Mouse (Mus musculus): Measurements from ENCODE around the gene Olfr1272. TPM values are rescaled to one million over a fixed set of nuclear protein-coding genes. Genes with fewer than 3 reads are reported as not detected.
"Not testable (repeated sequence)": the region's sequence is repeated elsewhere in the genome, so short reads cannot be mapped to it uniquely, and the experiment has no call there.

The Olfr1272 gene
- not detected in 2 replicates for polyA plus RNA-seq (2015; fragmentation: Nextera tagmentation; extraction: Ambion mirVana)

- no peaks in the 10 kb centered on the region for H3K36me3 ChIP-seq
- no peak within 1 kb of the TSS for H3K4me2 ChIP-seq (replicated peaks)
- H3K9ac ChIP-seq (replicated peaks) = no peak within 1 kb of the TSS
- 83% methylated on average over 6 of the region's 6 CpGs for WGBS
- no peaks in the 10 kb centered on the region for H3K4me1 ChIP-seq
- no peaks in the 10 kb centered on the region for H3K27me3 ChIP-seq
- ATAC-seq (replicated peaks) = no peak
- H3K27ac ChIP-seq (replicated peaks) = no peak within 1 kb of the TSS
- H3K4me3 ChIP-seq = no peak within 1 kb of the TSS
- H3K9me3 ChIP-seq = no peaks in the 10 kb centered on the region
Measured at GRCm38 (mm10) chr2:90292741-90293140, at the start of gene Olfr1272. Gene Olfr1272, minus strand, starts transcription at chr2:90292841.

- not testable (repeated sequence) for H3K9ac ChIP-seq (replicated peaks); H3K27me3 ChIP-seq; H3K4me3 ChIP-seq; H3K4me2 ChIP-seq (replicated peaks); H3K27ac ChIP-seq (replicated peaks); H3K4me1 ChIP-seq; ATAC-seq (replicated peaks); H3K36me3 ChIP-seq; H3K9me3 ChIP-seq
- WGBS = no CpG with 5 or more reads among the region's 6 CpGs
Measured at GRCm38 (mm10) chr2:90321900-90322299, 29.3 kb upstream of the Olfr1272 start, which contains the start of gene Gm13769. Gene Gm13769, plus strand, starts transcription at chr2:90322200.

- Histone ChIP-seq H3K4me3 (no peak within 1 kb of the TSS), H3K36me3 (no peaks in the 10 kb centered on the region), H3K9ac (replicated peaks) (no peak within 1 kb of the TSS), H3K9me3 (no peaks in the 10 kb centered on the region), H3K27ac (replicated peaks) (no peak within 1 kb of the TSS), H3K4me1 (no peaks in the 10 kb centered on the region), H3K27me3 (no peaks in the 10 kb centered on the region), H3K4me2 (replicated peaks) (no peak within 1 kb of the TSS)
- 84% methylated on average over 2 of the region's 2 CpGs for WGBS
- ATAC-seq (replicated peaks) = no peak
Measured at GRCm38 (mm10) chr2:90270932-90271331, 21.7 kb downstream of the Olfr1272 start, which contains the start of gene Olfr1271. Gene Olfr1271, minus strand, starts transcription at chr2:90271032.

GRCm38 (mm10) chr2:90257492-90257891 is 35.1 kb downstream of the Olfr1272 start, which contains the start of gene Olfr142:
Gene Olfr142, minus strand, starts transcription at chr2:90257592.
- 94% methylated on average over 4 of the region's 4 CpGs for WGBS

More at GRCm38 (mm10) chr2:90257492-90257891, 35.1 kb downstream of the Olfr1272 start, which contains the start of gene Olfr142:
- Histone ChIP-seq H3K4me2 (replicated peaks) (no peak within 1 kb of the TSS), H3K36me3 (no peaks in the 10 kb centered on the region), H3K9ac (replicated peaks) (no peak within 1 kb of the TSS), H3K27ac (replicated peaks) (no peak within 1 kb of the TSS), H3K9me3 (no peaks in the 10 kb centered on the region), H3K27me3 (no peaks in the 10 kb centered on the region), H3K4me1 (no peaks in the 10 kb centered on the region), H3K4me3 (no peak within 1 kb of the TSS)
- ATAC-seq (replicated peaks) = no peak

Other genes with a start within 250 kb of the Olfr1272 start
- not detected in 2 replicates for gene Olfr140, start 229.2 kb downstream of the Olfr1272 start, polyA plus RNA-seq (2015; fragmentation: Nextera tagmentation; extraction: Ambion mirVana)
- not detected in 2 replicates for gene Olfr1269, start 171.4 kb downstream of the Olfr1272 start, polyA plus RNA-seq (2015; fragmentation: Nextera tagmentation; extraction: Ambion mirVana)
- 0.05 TPM in 1 of 2 replicates, not detected in the other for gene Olfr32, start 150.5 kb downstream of the Olfr1272 start, polyA plus RNA-seq (2015; fragmentation: Nextera tagmentation; extraction: Ambion mirVana)
- gene Olfr1270, start 139.8 kb downstream of the Olfr1272 start, polyA plus RNA-seq (2015; fragmentation: Nextera tagmentation; extraction: Ambion mirVana) = 0.04 TPM in 1 of 2 replicates, not detected in the other
- not detected in 2 replicates for gene Olfr1506, start 68.3 kb downstream of the Olfr1272 start, polyA plus RNA-seq (2015; fragmentation: Nextera tagmentation; extraction: Ambion mirVana)
- not detected in 2 replicates for gene Olfr142, start 35.2 kb downstream of the Olfr1272 start, polyA plus RNA-seq (2015; fragmentation: Nextera tagmentation; extraction: Ambion mirVana)
- gene Olfr1271, start 21.8 kb downstream of the Olfr1272 start, polyA plus RNA-seq (2015; fragmentation: Nextera tagmentation; extraction: Ambion mirVana) = not detected in 2 replicates
- not detected in 2 replicates for gene Gm13769, start 29.4 kb upstream of the Olfr1272 start, polyA plus RNA-seq (2015; fragmentation: Nextera tagmentation; extraction: Ambion mirVana)
- gene Olfr1274-ps, start 105.8 kb upstream of the Olfr1272 start, polyA plus RNA-seq (2015; fragmentation: Nextera tagmentation; extraction: Ambion mirVana) = not detected in 2 replicates

Measured in forebrain, embryonic 15.5 days (tissue).